Mouse (Mus musculus) heart, postnatal 0 days (tissue): ENCODE results near the gene Gna11. TPM values are rescaled to one million over a fixed set of nuclear protein-coding genes. Genes with fewer than 3 reads are reported as not detected.

Experiments
- ATAC-seq: fragments of 200-750 bp; cut with Nextera tagmentation; 2 replicates; pipeline ENCODE4 v1.8.0; 2017; ENCODE audit warnings: low read depth, moderate number of reproducible peaks, moderate library complexity; ENCODE audit not compliant: insufficient read depth
- DNase-seq: peaks from one replicate; pipeline ENCODE4 v3.0.0-alpha.2; 2016; ENCODE audit warnings: low spot score
- H3K27ac ChIP-seq: fragments of 300-500 bp; sonication (generic); 2 replicates; pipeline ENCODE4 v1.5.1; 2014; ENCODE audit warnings: low read depth, mild to moderate bottlenecking
- H3K27me3 ChIP-seq: fragments of 300-500 bp; sonication (generic); 2 replicates; pipeline ENCODE4 v1.6.1; 2014; ENCODE audit warnings: low read length, mixed read lengths; ENCODE audit not compliant: control insufficient read depth, insufficient read depth
- H3K36me3 ChIP-seq: fragments of 300-500 bp; sonication (generic); replicated peaks from 2 replicates; pipeline ENCODE4 v1.6.1; 2014; ENCODE audit warnings: low read length, mixed read lengths; ENCODE audit not compliant: control insufficient read depth, insufficient read depth
- H3K4me1 ChIP-seq: fragments of 300-500 bp; sonication (generic); 2 replicates; pipeline ENCODE4 v1.6.1; 2014; ENCODE audit warnings: antibody characterized with exemption; ENCODE audit not compliant: control insufficient read depth, insufficient read depth
- H3K4me2 ChIP-seq: fragments of 300-500 bp; sonication (generic); 2 replicates; pipeline ENCODE4 v1.6.1; 2014; ENCODE audit warnings: low read depth, mild to moderate bottlenecking, low read length, moderate library complexity
- H3K4me3 ChIP-seq: fragments of 300-500 bp; sonication (generic); 2 replicates; pipeline ENCODE4 v1.5.1; 2014; ENCODE audit warnings: low read depth, low read length
- H3K9ac ChIP-seq: fragments of 300-500 bp; sonication (generic); replicated peaks from 2 replicates; pipeline ENCODE4 v1.6.1; 2014; ENCODE audit warnings: low read depth, low read length, mixed read lengths
- H3K9me3 ChIP-seq: fragments of 300-500 bp; sonication (generic); replicated peaks from 2 replicates; pipeline ENCODE4 v1.6.1; 2016; ENCODE audit warnings: low read length; ENCODE audit not compliant: control insufficient read depth
- CTCF ChIP-seq: IDR thresholded peaks from 2 replicates; pipeline ENCODE4 v1.5.1; 2016; ENCODE audit warnings: antibody characterized with exemption, control low read depth, low read depth
- EP300 ChIP-seq: IDR thresholded peaks from 2 replicates; pipeline ENCODE4 v1.6.1; 2016; ENCODE audit warnings: antibody characterized with exemption, low read depth
- WGBS: fragments of 180-500 bp; shearing (Covaris S2); extraction: QIAGEN DNeasy Blood & Tissue Kit; methylation state at CpG from one replicate; pipeline ENCODE4 v1.1.7; 2014; 5-methylcytosine and 5-hydroxymethylcytosine counted together
- microRNA-seq: library from miRNA; unstranded; fragments of <30 nt; microRNA quantifications from one replicate; pipeline ENCODE4, GENCODE M21; 2016
- polyA plus RNA-seq: library from polyadenylated mRNA; unstranded; fragments of >200 nt; fragmentation: Nextera tagmentation; extraction: Ambion mirVana; gene quantifications from 2 replicates; pipeline ENCODE4 v1.2.1, GENCODE M21; 2015
- total RNA-seq: library from RNA; depleted of rRNA; stranded (reverse); fragments of >200 nt; gene quantifications from 2 replicates; pipeline ENCODE4 v1.2.3, GENCODE M21; 2014; ENCODE audit warnings: low replicate concordance; rRNA removed

Gene Gna11
- total and polyA plus RNA-seq, 2 experiments from 2014 or later: 52.4 to 68.2 TPM

DNA sequence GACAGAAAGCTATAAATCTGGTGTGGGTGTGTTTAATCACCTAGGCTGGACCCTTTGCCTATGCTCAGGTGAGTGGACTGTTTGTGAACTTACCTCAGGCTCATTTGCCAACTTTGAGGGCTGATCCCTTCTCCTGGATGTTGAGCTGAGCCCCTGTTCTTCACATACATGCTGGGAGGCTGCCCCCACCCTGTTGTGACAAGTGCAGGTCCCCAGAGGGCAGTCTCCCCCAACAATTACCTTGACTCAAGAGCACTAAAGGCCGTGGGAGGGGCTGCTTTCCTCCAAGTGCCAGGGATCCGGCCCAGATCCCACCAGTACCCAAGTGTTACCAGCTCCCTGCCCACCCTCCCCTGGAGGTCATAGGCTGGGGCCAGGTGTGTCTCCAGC is 59.9 kb downstream of the Gna11 start:
- 15% methylated on average over 2 of the region's 2 CpGs for WGBS
- H3K4me1 ChIP-seq: peaks cover 11% of the 10 kb centered on the region
- DNase-seq (no peak), ATAC-seq (no peak)
- no peak overlapping the region for H3K4me3 ChIP-seq
- H3K36me3 ChIP-seq: peaks cover 37% of the 10 kb centered on the region
- H3K4me2 ChIP-seq: no peak overlapping the region
- H3K9ac ChIP-seq: no peak overlapping the region
- H3K27ac ChIP-seq: no peak overlapping the region
- H3K9me3 ChIP-seq: no peaks in the 10 kb centered on the region
- peaks cover 21% of the 10 kb centered on the region for H3K27me3 ChIP-seq
- no peak for TF ChIP-seq EP300
- TF ChIP-seq CTCF: no peak

DNA sequence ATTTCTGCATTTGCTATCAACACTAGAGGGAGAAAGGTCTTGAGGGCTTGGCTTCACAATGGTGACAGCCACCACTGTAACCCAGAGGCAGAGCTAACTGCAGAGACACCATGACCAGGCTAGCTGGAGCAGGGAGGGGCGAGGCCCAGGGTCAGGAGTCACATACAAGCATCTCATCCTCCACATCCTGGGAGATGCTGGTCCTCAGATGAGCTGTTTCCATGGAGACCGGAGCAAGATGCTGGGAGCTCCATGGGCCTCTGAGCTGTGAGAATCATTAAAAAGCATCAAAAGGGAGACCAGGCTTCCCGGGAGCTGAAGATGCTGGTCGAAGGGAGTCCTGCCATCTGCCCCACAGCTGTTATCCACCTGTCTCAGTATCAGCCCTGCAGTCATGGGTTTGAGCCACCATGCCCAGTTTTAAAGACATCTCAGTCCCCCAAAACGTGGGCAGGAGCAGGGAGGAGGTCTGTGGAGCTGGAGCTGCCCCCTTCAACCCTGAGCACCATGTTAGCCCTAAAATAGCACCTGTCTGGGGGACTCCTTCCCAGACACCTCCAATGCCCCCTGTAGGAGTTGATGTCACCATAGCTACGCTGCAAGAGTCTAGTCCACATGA is 60.4 kb downstream of the Gna11 start:
- 61% methylated on average over 6 of the region's 6 CpGs for WGBS

DNA sequence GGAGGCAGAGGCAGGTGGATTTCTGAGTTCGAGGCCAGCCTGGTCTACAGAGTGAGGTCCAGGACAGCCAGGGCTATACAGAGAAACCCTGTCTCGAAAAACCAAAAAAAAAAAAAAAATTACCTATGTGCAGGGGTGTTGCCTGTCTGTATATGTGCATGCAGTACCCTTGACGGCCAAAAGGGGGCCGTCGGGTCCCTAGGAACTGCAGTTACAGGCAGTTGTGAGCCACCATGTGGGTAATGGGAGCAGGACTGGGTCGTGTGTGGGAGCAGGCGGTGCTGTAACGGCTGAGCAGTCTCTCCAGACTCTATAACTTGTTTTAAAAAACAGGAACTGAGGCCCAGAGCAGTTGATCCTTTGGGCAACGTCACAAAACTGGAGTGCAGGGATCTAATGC is 61.0 kb downstream of the Gna11 start:
- no peak for DNase-seq
- Histone ChIP-seq H3K4me3 (no peak overlapping the region), H3K9ac (no peak overlapping the region), H3K36me3 (peaks cover 27% of the 10 kb centered on the region), H3K9me3 (no peaks in the 10 kb centered on the region), H3K27me3 (peaks cover 24% of the 10 kb centered on the region), H3K4me1 (peaks cover 11% of the 10 kb centered on the region), H3K4me2 (no peak overlapping the region), H3K27ac (no peak overlapping the region)
- 18% methylated on average over 9 of the region's 9 CpGs for WGBS
- TF ChIP-seq EP300: no peak
- TF ChIP-seq CTCF: peak; percentile 38
- ATAC-seq: no peak

More for the DNA sequence above, 60.4 kb downstream of the Gna11 start:
- Histone ChIP-seq H3K4me1 (peaks cover 11% of the 10 kb centered on the region), H3K9me3 (no peaks in the 10 kb centered on the region), H3K4me2 (no peak overlapping the region), H3K27me3 (peaks cover 24% of the 10 kb centered on the region), H3K27ac (no peak overlapping the region), H3K36me3 (peaks cover 32% of the 10 kb centered on the region), H3K4me3 (no peak overlapping the region), H3K9ac (no peak overlapping the region)
- ATAC-seq: no peak
- TF ChIP-seq CTCF (no peak), EP300 (no peak)
- DNase-seq: no peak

DNA sequence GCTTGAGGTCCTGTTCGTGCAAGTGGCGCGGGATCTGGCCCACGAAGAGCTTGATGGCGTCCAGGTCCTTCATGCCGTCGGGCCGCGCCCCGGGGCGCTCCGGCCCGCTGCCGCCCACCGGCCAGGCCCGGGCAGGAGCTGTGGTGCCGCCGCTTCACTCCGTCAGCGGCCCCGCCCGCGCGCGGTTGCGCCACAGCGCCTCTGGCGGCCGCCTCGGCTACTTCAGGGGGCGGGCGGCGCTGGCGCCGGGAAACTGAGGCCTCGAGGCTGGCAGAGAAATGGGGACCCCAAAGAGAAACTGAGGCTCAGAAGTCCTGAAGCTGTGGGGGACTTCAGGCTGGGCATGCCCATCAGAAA is 62.5 kb downstream of the Gna11 start, which contains the start of gene Celf5:
Gene Celf5, minus strand, starts transcription at position 177 of the 357 bp plus-strand sequence.
- ATAC-seq (no peak; the same call in 1 of the 2 replicates), DNase-seq (no peak)
- Histone ChIP-seq H3K9me3 (no peaks in the 10 kb centered on the region), H3K36me3 (peaks cover 12% of the 10 kb centered on the region), H3K4me3 (peak within 1 kb of the TSS; percentile 39), H3K9ac (0 out of 2 replicates have a peak within 1 kb of the TSS, but pooled peaks have one; percentile 8), H3K4me1 (no peaks in the 10 kb centered on the region; the same call in 1 of the 2 replicates), H3K27me3 (peaks cover 28% of the 10 kb centered on the region), H3K4me2 (peak within 1 kb of the TSS; percentile 68), H3K27ac (no peak within 1 kb of the TSS)
- WGBS: 1% methylated on average over 32 of the region's 36 CpGs
- no peak for TF ChIP-seq EP300
- TF ChIP-seq CTCF: peak; percentile 49

DNA sequence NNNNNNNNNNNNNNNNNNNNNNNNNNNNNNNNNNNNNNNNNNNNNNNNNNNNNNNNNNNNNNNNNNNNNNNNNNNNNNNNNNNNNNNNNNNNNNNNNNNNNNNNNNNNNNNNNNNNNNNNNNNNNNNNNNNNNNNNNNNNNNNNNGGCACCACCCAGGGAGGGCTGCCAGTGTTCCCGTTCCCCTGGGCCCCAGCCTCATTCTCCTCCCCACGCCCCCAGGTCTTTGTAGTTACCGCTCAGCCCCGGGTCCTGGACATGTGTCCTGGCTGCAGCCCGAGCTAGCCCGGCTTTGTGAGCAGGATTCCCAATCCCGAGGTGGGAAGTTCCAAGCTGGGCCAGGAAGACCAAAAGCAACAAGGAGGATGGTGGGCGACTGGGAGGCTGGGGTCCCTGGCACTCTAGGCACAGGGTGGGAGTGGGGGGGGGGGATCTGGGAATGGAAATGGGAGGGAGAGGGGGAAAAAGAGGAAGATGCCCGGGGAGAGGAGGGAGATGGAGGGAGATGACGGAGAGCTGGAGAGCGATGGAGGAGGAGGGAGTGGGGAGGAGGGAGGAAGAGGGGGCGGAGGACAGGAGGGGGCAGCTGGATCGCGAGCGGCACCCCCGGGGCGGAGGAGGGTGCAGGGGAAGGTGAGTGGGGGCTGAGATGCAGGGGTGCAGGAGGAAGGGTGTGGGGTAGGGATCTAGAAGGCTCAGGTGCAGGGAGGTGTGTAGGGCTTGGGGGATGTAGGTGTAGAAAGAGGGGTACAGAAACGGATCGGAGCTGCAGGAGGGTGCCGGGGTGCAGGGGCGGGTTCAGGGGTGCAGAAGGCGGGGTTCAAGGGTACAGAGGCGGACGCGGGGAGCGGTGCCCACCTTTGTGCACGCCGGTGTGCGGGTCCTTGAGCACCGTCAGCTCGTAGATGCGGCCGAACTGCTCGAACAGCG is 63.1 kb downstream of the Gna11 start:
- H3K4me1 ChIP-seq: no peaks in the 10 kb centered on the region
- H3K27ac ChIP-seq: no peak overlapping the region
- DNase-seq (no peak), ATAC-seq (no peak; the same call in 1 of the 2 replicates)
- peaks cover 6% of the 10 kb centered on the region for H3K36me3 ChIP-seq
- H3K4me3 ChIP-seq: peak overlapping the region; percentile 39
- no peaks in the 10 kb centered on the region for H3K9me3 ChIP-seq
- H3K9ac ChIP-seq: 0 out of 2 replicates have a peak overlapping the region, but pooled peaks have one; percentile 8
- WGBS: 6% methylated on average over 30 of the region's 35 CpGs
- H3K27me3 ChIP-seq: peaks cover 33% of the 10 kb centered on the region
- TF ChIP-seq EP300: no peak
- no peak for TF ChIP-seq CTCF
- peak overlapping the region; percentile 68 for H3K4me2 ChIP-seq

Small RNAs within 50 kb of the gene (microRNA-seq; reads per million reads assigned to microRNA genes)
- gene Gm25595: not detected

Other genes starting within 250 kb of the Gna11 start
- gene Cactin, start 224.1 kb downstream of the Gna11 start, total RNA-seq: 14.3 and 14.9 TPM in 2 replicates
- 12.8 and 13.7 TPM in 2 replicates for gene Cactin, start 224.1 kb downstream of the Gna11 start, polyA plus RNA-seq
- gene Tbxa2r, start 216.5 kb downstream of the Gna11 start, total RNA-seq: 4.7 and 10.5 TPM in 2 replicates
- gene Tbxa2r, start 216.5 kb downstream of the Gna11 start, polyA plus RNA-seq: 6.3 and 7.0 TPM in 2 replicates
- gene Gipc3, start 201.9 kb downstream of the Gna11 start, total RNA-seq: 0.08 and 0.12 TPM in 2 replicates
- 0.16 and 0.21 TPM in 2 replicates for gene Gipc3, start 201.9 kb downstream of the Gna11 start, polyA plus RNA-seq
- 63.9 and 80.7 TPM in 2 replicates for gene Hmg20b, start 194.7 kb downstream of the Gna11 start, total RNA-seq
- 92.3 and 94.5 TPM in 2 replicates for gene Hmg20b, start 194.7 kb downstream of the Gna11 start, polyA plus RNA-seq
- 20.2 and 30.5 TPM in 2 replicates for gene Mfsd12, start 187.7 kb downstream of the Gna11 start, total RNA-seq
- gene Mfsd12, start 187.7 kb downstream of the Gna11 start, polyA plus RNA-seq: 10.3 and 11.4 TPM in 2 replicates
- gene 4930404N11Rik, start 179.4 kb downstream of the Gna11 start, total RNA-seq: not detected in 2 replicates
- 0.68 and 1.0 TPM in 2 replicates for gene 4930404N11Rik, start 179.4 kb downstream of the Gna11 start, polyA plus RNA-seq
- 47.6 and 53.9 TPM in 2 replicates for gene Fzr1, start 166.7 kb downstream of the Gna11 start, total RNA-seq
- 45.8 and 48.4 TPM in 2 replicates for gene Fzr1, start 166.7 kb downstream of the Gna11 start, polyA plus RNA-seq
- 123 and 139 TPM in 2 replicates for gene Dohh, start 160.8 kb downstream of the Gna11 start, total RNA-seq
- 75.2 and 77.6 TPM in 2 replicates for gene Dohh, start 160.8 kb downstream of the Gna11 start, polyA plus RNA-seq
- 0.11 TPM in 1 of 2 replicates, not detected in the other for gene Gm48551, start 160.7 kb downstream of the Gna11 start, total RNA-seq
- gene Gm48551, start 160.7 kb downstream of the Gna11 start, polyA plus RNA-seq: 0.43 and 1.1 TPM in 2 replicates
- gene Gm48552, start 156.2 kb downstream of the Gna11 start, total RNA-seq: not detected in 2 replicates
- 0.45 and 0.70 TPM in 2 replicates for gene Gm48552, start 156.2 kb downstream of the Gna11 start, polyA plus RNA-seq
- gene Smim24, start 152.1 kb downstream of the Gna11 start, total RNA-seq: 6.6 and 7.8 TPM in 2 replicates
- 3.3 and 3.8 TPM in 2 replicates for gene Smim24, start 152.1 kb downstream of the Gna11 start, polyA plus RNA-seq
- 24.6 and 47.6 TPM in 2 replicates for gene Nfic, start 89.6 kb downstream of the Gna11 start, total RNA-seq
- 73.7 and 77.9 TPM in 2 replicates for gene Nfic, start 89.6 kb downstream of the Gna11 start, polyA plus RNA-seq
- not detected in 2 replicates for gene Celf5, start 62.5 kb downstream of the Gna11 start, total RNA-seq
- gene Celf5, start 62.5 kb downstream of the Gna11 start, polyA plus RNA-seq: 0.07 and 0.08 TPM in 2 replicates
- gene Ncln, start 48.8 kb downstream of the Gna11 start, total RNA-seq: 88.5 and 91.5 TPM in 2 replicates
- gene Ncln, start 48.8 kb downstream of the Gna11 start, polyA plus RNA-seq: 27.1 and 30.5 TPM in 2 replicates
- gene S1pr4, start 45.1 kb downstream of the Gna11 start, total RNA-seq: 0.66 TPM in 1 of 2 replicates, not detected in the other
- 0.34 and 0.43 TPM in 2 replicates for gene S1pr4, start 45.1 kb downstream of the Gna11 start, polyA plus RNA-seq
- gene Gna15, start 21.0 kb downstream of the Gna11 start, total RNA-seq: 0.35 TPM in 1 of 2 replicates, not detected in the other
- gene Gna15, start 21.0 kb downstream of the Gna11 start, polyA plus RNA-seq: 0.59 and 0.63 TPM in 2 replicates
- gene Aes, start 14.3 kb upstream of the Gna11 start, total RNA-seq: 851 and 870 TPM in 2 replicates
- 765 and 767 TPM in 2 replicates for gene Aes, start 14.3 kb upstream of the Gna11 start, polyA plus RNA-seq
- 6.8 and 10.4 TPM in 2 replicates for gene Tle2, start 29.4 kb upstream of the Gna11 start, total RNA-seq
- 11.1 and 11.9 TPM in 2 replicates for gene Tle2, start 29.4 kb upstream of the Gna11 start, polyA plus RNA-seq
- 18.6 and 41.4 TPM in 2 replicates for gene Tle6, start 55.9 kb upstream of the Gna11 start, total RNA-seq
- 19.3 and 23.1 TPM in 2 replicates for gene Tle6, start 55.9 kb upstream of the Gna11 start, polyA plus RNA-seq
- gene BC025920, start 61.1 kb upstream of the Gna11 start, total RNA-seq: 1.7 and 2.7 TPM in 2 replicates
- gene BC025920, start 61.1 kb upstream of the Gna11 start, polyA plus RNA-seq: 0.38 and 0.44 TPM in 2 replicates
- gene Sirt6, start 82.6 kb upstream of the Gna11 start, total RNA-seq: 10.9 and 24.7 TPM in 2 replicates
- gene Sirt6, start 82.6 kb upstream of the Gna11 start, polyA plus RNA-seq: 16.2 and 16.6 TPM in 2 replicates
- 48.5 and 54.5 TPM in 2 replicates for gene Ankrd24, start 83.3 kb upstream of the Gna11 start, total RNA-seq
- 8.9 and 9.1 TPM in 2 replicates for gene Ankrd24, start 83.3 kb upstream of the Gna11 start, polyA plus RNA-seq
- gene Gm10778, start 103.9 kb upstream of the Gna11 start, total RNA-seq: 1.5 and 2.6 TPM in 2 replicates
- 2.3 and 2.6 TPM in 2 replicates for gene Gm10778, start 103.9 kb upstream of the Gna11 start, polyA plus RNA-seq
- 5.5 and 12.4 TPM in 2 replicates for gene Zfp433, start 159.6 kb upstream of the Gna11 start, total RNA-seq
- gene Zfp433, start 159.6 kb upstream of the Gna11 start, polyA plus RNA-seq: 9.3 and 9.9 TPM in 2 replicates
- gene Gm3055, start 226.0 kb upstream of the Gna11 start, total RNA-seq: 1.3 and 4.8 TPM in 2 replicates
- 2.2 and 2.9 TPM in 2 replicates for gene Gm3055, start 226.0 kb upstream of the Gna11 start, polyA plus RNA-seq